8 mouse cellular contexts compared by ENCODE assay signal in genomic region chr7:60617070-60617674, GRCm38 (mm10).
A peak's percentile ranks its signal among the peaks of the same experiment; 100 is the strongest.
DNase-seq lines count a peak whose midpoint lies in the region; ATAC-seq and TF ChIP-seq lines count a peak whose summit lies in the region.
"Not testable (repeated sequence)": the region's sequence is repeated elsewhere in the genome, so short reads cannot be mapped to it uniquely, and the experiment has no call there.

No protein-coding gene starts in this region.

- ATAC-seq in forebrain, embryonic 11.5 days (replicated peaks; ENCODE audit: low FRiP score) = 0 out of 2 replicates have a peak, but pooled peaks have one; percentile 55
- not testable (repeated sequence) for ATAC-seq in intestine, postnatal 0 days
- peak; percentile 40; the same call in 1 of the 2 replicates for ATAC-seq in limb, embryonic 13.5 days (ENCODE audit: low FRiP score, low read depth)

- not testable (repeated sequence) for H3K9ac ChIP-seq in MEL (ENCODE audit: control insufficient read depth, low read depth, low read length, poor library complexity, severe bottlenecking); forebrain, embryonic 11.5 days (ENCODE audit: low read length); intestine, postnatal 0 days (ENCODE audit: low read depth, low read length); limb, embryonic 13.5 days

- not testable (repeated sequence) for TF ChIP-seq EP300 in MEL (IDR thresholded peaks at IDR 0.05; ENCODE audit: low read depth in 1 of 2, low read length in 2 of 2)

- not testable (repeated sequence) for TF ChIP-seq CTCF in MEL (IDR thresholded peaks at IDR 0.05 in 2 of 3, conservative IDR thresholded peaks at IDR 0.05 in 1 of 3; ENCODE audit: control insufficient read depth in 1 of 3, insufficient read depth in 1 of 3, low read depth in 2 of 3, low read length in 3 of 3, poor library complexity in 1 of 3, severe bottlenecking in 1 of 3)
- peak; percentile 67 for TF ChIP-seq CTCF in intestine, postnatal 0 days (IDR thresholded peaks at IDR 0.05; ENCODE audit: low read depth)

- WGBS in forebrain, embryonic 11.5 days = 12% methylated on average over 5 of the region's 5 CpGs
- WGBS in hindbrain, embryonic 10.5 days = 12% methylated on average over 5 of the region's 5 CpGs
- WGBS in intestine, postnatal 0 days = 9% methylated on average over 5 of the region's 5 CpGs
- 5% methylated on average over 5 of the region's 5 CpGs for WGBS in limb, embryonic 13.5 days

- H3K36me3 ChIP-seq in MEL (ENCODE audit: control insufficient read depth in 1 of 2, insufficient read depth in 2 of 2, low read length in 2 of 2); forebrain, embryonic 11.5 days (ENCODE audit: control insufficient read depth, insufficient read depth, low read length); hindbrain, embryonic 10.5 days; intestine, postnatal 0 days (ENCODE audit: control insufficient read depth, insufficient read depth); limb, embryonic 13.5 days: not testable (repeated sequence)

- not testable (repeated sequence) for H3K4me1 ChIP-seq in MEL (ENCODE audit: control insufficient read depth in 1 of 2, insufficient read depth in 2 of 2, low read length in 2 of 2); forebrain, embryonic 11.5 days (replicated peaks; ENCODE audit: control insufficient read depth, insufficient read depth, low read length); hindbrain, embryonic 10.5 days (replicated peaks); intestine, postnatal 0 days (replicated peaks; ENCODE audit: control insufficient read depth, insufficient read depth, low read length); limb, embryonic 13.5 days

- TF ChIP-seq POLR2A in MEL (IDR thresholded peaks at IDR 0.05; ENCODE audit: control insufficient read depth in 1 of 2, insufficient read depth in 1 of 2, low read depth in 1 of 2, low read length in 2 of 2, poor library complexity in 1 of 2) = not testable (repeated sequence)

- H3K79me2 ChIP-seq in MEL (ENCODE audit: control insufficient read depth, insufficient read depth, low read length, poor library complexity) = not testable (repeated sequence)

- TF ChIP-seq RAD21 in MEL (IDR thresholded peaks at IDR 0.05; ENCODE audit: low read depth, low read length) = peak; percentile 2

- H3K27me3 ChIP-seq in MEL (ENCODE audit: control insufficient read depth in 1 of 2, insufficient read depth in 2 of 2, low read length in 2 of 2); forebrain, embryonic 11.5 days (ENCODE audit: control insufficient read depth, insufficient read depth, low read length); hindbrain, embryonic 10.5 days (ENCODE audit: insufficient read depth, poor library complexity, severe bottlenecking); intestine, postnatal 0 days (replicated peaks; ENCODE audit: control insufficient read depth, insufficient read depth, low read length); limb, embryonic 13.5 days: not testable (repeated sequence)

- H3K9me3 ChIP-seq in MEL (replicated peaks; ENCODE audit: insufficient read depth, low read length); forebrain, embryonic 11.5 days (ENCODE audit: control insufficient read depth, low read length); hindbrain, embryonic 10.5 days; intestine, postnatal 0 days (ENCODE audit: control insufficient read depth); limb, embryonic 13.5 days: not testable (repeated sequence)

- not testable (repeated sequence) for H3K4me2 ChIP-seq in forebrain, embryonic 11.5 days (ENCODE audit: low read depth, low read length, severe bottlenecking); intestine, postnatal 0 days (replicated peaks; ENCODE audit: low read depth); limb, embryonic 13.5 days (replicated peaks)

- not testable (repeated sequence) for H3K4me3 ChIP-seq in MEL (ENCODE audit: control insufficient read depth in 1 of 2, insufficient read depth in 1 of 2, low read depth in 2 of 2, low read length in 2 of 2); forebrain, embryonic 11.5 days (ENCODE audit: low read depth, low read length); hindbrain, embryonic 10.5 days; intestine, postnatal 0 days (ENCODE audit: low read depth, low read length); limb, embryonic 13.5 days

- not testable (repeated sequence) for DNase-seq in MEL (ENCODE audit: low read depth, low spot score)
- peak; percentile 3 to 9 for DNase-seq in cerebellum, postnatal 10 days
- DNase-seq in forebrain, embryonic 11.5 days (ENCODE audit: low spot score) = peak; percentile 51
- DNase-seq in hindbrain, embryonic 10.5 days (ENCODE audit: low spot score) = peak; percentile 7
- DNase-seq in mesoderm, embryonic 11.5 days (ENCODE audit: low read depth, low spot score) = peak; percentile 24
- peak; percentile 71 for DNase-seq in retina, embryonic 14.5 days (ENCODE audit: low spot score)

- H3K27ac ChIP-seq in MEL (ENCODE audit: control insufficient read depth, low read depth, low read length); forebrain, embryonic 11.5 days (ENCODE audit: low read depth, low read length); hindbrain, embryonic 10.5 days; intestine, postnatal 0 days (ENCODE audit: low read depth, low read length); limb, embryonic 13.5 days: not testable (repeated sequence)
